Mouse (Mus musculus) common myeloid progenitor, adult 5-6 weeks (primary cell): ENCODE data around the gene Foxm1. TPM values are rescaled to one million over a fixed set of nuclear protein-coding genes. Genes with fewer than 3 reads are reported as not detected.

Experiments used
- ATAC-seq: replicated peaks from 2 replicates; pipeline ENCODE4 v1.8.0; 2016; ENCODE audit warnings: low read depth, mild to moderate bottlenecking, moderate TSS enrichment, inconsistent platforms; ENCODE audit not compliant: poor library complexity, severe bottlenecking
- total RNA-seq: library from RNA; stranded (forward); fragments of 200-1000, 187-1606 nt; gene quantifications from 2 replicates; pipeline ENCODE4 v1.2.3, GENCODE M21; 2017

The Foxm1 gene
- 10.9 and 19.5 TPM in 2 replicates for total RNA-seq

- ATAC-seq, result peak; percentile 77
Measured at GRCm38 (mm10) chr6:128362381-128363006, at the start of gene Foxm1, which contains the start of gene Rhno1. Gene Foxm1, plus strand, starts transcription at chr6:128362967. Gene Rhno1, minus strand, starts transcription at chr6:128362911.

GRCm38 (mm10) chr6:128314796-128315195, 48.0 kb upstream of the Foxm1 start:
- ATAC-seq, result no peak

- ATAC-seq, result no peak
Measured at GRCm38 (mm10) chr6:128315597-128315996, 47.2 kb upstream of the Foxm1 start.

- ATAC-seq, result peak; percentile 92
Measured at GRCm38 (mm10) chr6:128318317-128318716, 44.5 kb upstream of the Foxm1 start.

GRCm38 (mm10) chr6:128334397-128335124, 28.2 kb upstream of the Foxm1 start:
- ATAC-seq, result peak; percentile 96

GRCm38 (mm10) chr6:128337467-128337866, 25.3 kb upstream of the Foxm1 start:
- no peak for ATAC-seq

GRCm38 (mm10) chr6:128338876-128339275, 23.9 kb upstream of the Foxm1 start:
- no peak for ATAC-seq

- ATAC-seq, result no peak
Measured at GRCm38 (mm10) chr6:128341956-128342723, 20.6 kb upstream of the Foxm1 start.

- peak; percentile 94 for ATAC-seq
Measured at GRCm38 (mm10) chr6:128345623-128346022, 17.1 kb upstream of the Foxm1 start.

GRCm38 (mm10) chr6:128346782-128347181, 16.0 kb upstream of the Foxm1 start:
- ATAC-seq, result no peak

- no peak for ATAC-seq
Measured at GRCm38 (mm10) chr6:128349711-128350110, 13.1 kb upstream of the Foxm1 start.

GRCm38 (mm10) chr6:128354140-128354539, 8.6 kb upstream of the Foxm1 start:
- ATAC-seq, result no peak

GRCm38 (mm10) chr6:128355201-128355681, 7.5 kb upstream of the Foxm1 start:
- peak; percentile 4; the same call in 1 of the 2 replicates for ATAC-seq

- ATAC-seq, result peak; percentile 97
Measured at GRCm38 (mm10) chr6:128355726-128356416, 6.9 kb upstream of the Foxm1 start, which contains the start of gene Tulp3. Gene Tulp3, minus strand, starts transcription at chr6:128355851.

- peak; percentile 20; the same call in 1 of the 2 replicates for ATAC-seq
Measured at GRCm38 (mm10) chr6:128358999-128359398, 3.8 kb upstream of the Foxm1 start.

GRCm38 (mm10) chr6:128361901-128362300, 866 bp upstream of the Foxm1 start:
- no peak for ATAC-seq

GRCm38 (mm10) chr6:128363007-128363825, 449 bp downstream of the Foxm1 start:
- peak; percentile 4; the same call in 1 of the 2 replicates for ATAC-seq

- no peak for ATAC-seq
Measured at GRCm38 (mm10) chr6:128364721-128365120, 2.0 kb downstream of the Foxm1 start.

GRCm38 (mm10) chr6:128366466-128366865, 3.7 kb downstream of the Foxm1 start:
- no peak for ATAC-seq
